Mouse (Mus musculus) forebrain, embryonic 15.5 days (tissue): ENCODE results near the gene Ankrd63. TPM values are rescaled to one million over a fixed set of nuclear protein-coding genes. Genes with fewer than 3 reads are reported as not detected.

ENCODE experiments used
- ATAC-seq: fragments of 200-750 bp; cut with Nextera tagmentation; replicated peaks from 2 replicates; pipeline ENCODE4 v1.8.0; 2017; ENCODE audit warnings: mild to moderate bottlenecking, moderate TSS enrichment, moderate library complexity
- H3K27ac ChIP-seq: fragments of 300-500 bp; sonication (generic); replicated peaks from 2 replicates; pipeline ENCODE4 v1.5.1; 2015; ENCODE audit warnings: mild to moderate bottlenecking, inconsistent platforms
- H3K27me3 ChIP-seq: fragments of 300-500 bp; sonication (generic); 2 replicates; pipeline ENCODE4 v1.6.1; 2015; ENCODE audit warnings: inconsistent platforms
- H3K36me3 ChIP-seq: fragments of 300-500 bp; sonication (generic); 2 replicates; pipeline ENCODE4 v1.6.1; 2015; ENCODE audit warnings: mild to moderate bottlenecking, inconsistent platforms
- H3K4me1 ChIP-seq: fragments of 300-500 bp; sonication (generic); 2 replicates; pipeline ENCODE4 v1.6.1; 2015; ENCODE audit warnings: inconsistent platforms
- H3K4me2 ChIP-seq: fragments of 300-500 bp; sonication (generic); replicated peaks from 2 replicates; pipeline ENCODE4 v1.6.1; 2015; ENCODE audit warnings: mild to moderate bottlenecking, inconsistent platforms
- H3K4me3 ChIP-seq: fragments of 300-500 bp; sonication (generic); 2 replicates; pipeline ENCODE4 v1.5.1; 2015; ENCODE audit warnings: mild to moderate bottlenecking, inconsistent platforms
- H3K9ac ChIP-seq: fragments of 300-500 bp; sonication (generic); replicated peaks from 2 replicates; pipeline ENCODE4 v1.6.1; 2015; ENCODE audit warnings: mild to moderate bottlenecking, inconsistent platforms
- H3K9me3 ChIP-seq: fragments of 300-500 bp; sonication (generic); 2 replicates; pipeline ENCODE4 v1.6.1; 2016; ENCODE audit warnings: inconsistent platforms
- WGBS: fragments of 180-500 bp; shearing (Covaris S2); methylation state at CpG from one replicate; pipeline ENCODE4 v1.1.7; 2015; ENCODE audit warnings: mixed read lengths; 5-methylcytosine and 5-hydroxymethylcytosine counted together
- polyA plus RNA-seq: library from polyadenylated mRNA; unstranded; fragments of >200 nt; fragmentation: Nextera tagmentation; extraction: Ambion mirVana; gene quantifications from 2 replicates; pipeline ENCODE4 v1.2.1, GENCODE M21; 2015

Gene Ankrd63
- polyA plus RNA-seq, 1 experiment from 2014 or later: 0.48 TPM

GRCm38 (mm10) chr2:118716677-118717076 is 12.9 kb upstream of the Ankrd63 start:
- Histone ChIP-seq H3K9me3 (no peaks in the 10 kb centered on the region), H3K36me3 (no peaks in the 10 kb centered on the region), H3K27me3 (peaks cover 8% of the 10 kb centered on the region; the same call in 1 of the 2 replicates), H3K4me2 (no peak overlapping the region), H3K4me3 (no peak overlapping the region), H3K9ac (no peak overlapping the region), H3K27ac (no peak overlapping the region), H3K4me1 (peaks cover 20% of the 10 kb centered on the region)
- WGBS: 89% methylated on average over 5 of the region's 5 CpGs
- ATAC-seq: no peak

DNA sequence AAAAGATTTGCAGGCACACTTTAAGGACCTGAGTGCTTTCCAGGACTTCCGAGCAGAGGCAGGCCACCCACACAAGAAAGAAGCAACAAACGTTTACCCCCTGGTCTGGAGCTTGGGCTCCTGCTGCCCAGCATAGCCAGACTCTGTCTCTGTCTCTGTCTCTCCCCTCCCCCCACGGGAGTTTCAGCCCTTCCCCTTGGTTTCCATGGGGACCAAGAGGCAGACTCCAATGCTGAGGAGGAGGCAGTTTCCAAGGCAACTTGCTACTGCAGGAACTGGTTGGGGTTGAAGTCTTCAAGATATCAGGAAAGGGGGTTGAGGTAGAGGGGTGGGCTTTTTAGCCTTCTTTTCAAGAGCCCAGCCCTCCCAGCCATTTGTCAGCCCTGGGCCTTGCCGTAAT is 10.5 kb upstream of the Ankrd63 start:
- ATAC-seq: peak; percentile 63
- peaks cover 17% of the 10 kb centered on the region for H3K27me3 ChIP-seq
- no peak overlapping the region for H3K4me2 ChIP-seq
- peaks cover 34% of the 10 kb centered on the region for H3K4me1 ChIP-seq
- H3K9ac ChIP-seq: no peak overlapping the region
- no peaks in the 10 kb centered on the region for H3K36me3 ChIP-seq
- WGBS: 33% methylated on average over 4 of the region's 4 CpGs
- peak overlapping the region; percentile 60; the same call in 1 of the 2 replicates for H3K27ac ChIP-seq
- H3K4me3 ChIP-seq: no peak overlapping the region
- H3K9me3 ChIP-seq: no peaks in the 10 kb centered on the region

DNA sequence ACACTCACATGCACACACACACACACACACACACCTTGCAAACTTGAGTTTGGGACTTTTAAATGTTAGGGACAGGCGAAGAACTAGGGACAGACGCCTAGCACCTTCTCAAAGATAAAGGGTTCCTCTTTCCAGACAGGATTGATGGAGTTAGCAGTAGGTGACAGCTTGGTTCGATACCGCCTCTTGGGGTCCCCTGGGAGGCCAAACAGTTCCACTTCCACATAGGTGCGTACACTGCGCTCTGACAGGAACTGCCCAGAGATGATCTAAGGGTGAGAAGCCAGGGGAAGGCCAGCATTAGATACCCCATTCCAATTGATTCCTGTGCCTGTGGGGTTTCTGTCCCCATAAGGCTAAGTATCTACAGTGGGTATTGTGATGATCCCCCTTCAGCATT is 9.9 kb upstream of the Ankrd63 start:
- H3K27me3 ChIP-seq: peaks cover 18% of the 10 kb centered on the region
- WGBS: 89% methylated on average over 6 of the region's 6 CpGs

GRCm38 (mm10) chr2:118711038-118711494 is 7.3 kb upstream of the Ankrd63 start:
- under 1% methylated on average over 36 of the region's 36 CpGs for WGBS
- Histone ChIP-seq H3K36me3 (no peaks in the 10 kb centered on the region), H3K4me1 (peaks cover 34% of the 10 kb centered on the region), H3K27ac (no peak overlapping the region), H3K9ac (peak overlapping the region; percentile 49), H3K4me2 (peak overlapping the region; percentile 98), H3K4me3 (peak overlapping the region; percentile 49), H3K27me3 (peaks cover 38% of the 10 kb centered on the region), H3K9me3 (no peaks in the 10 kb centered on the region)
- peak; percentile 73 for ATAC-seq

More for the DNA sequence above, 9.9 kb upstream of the Ankrd63 start:
- H3K9me3 ChIP-seq: no peaks in the 10 kb centered on the region
- ATAC-seq: no peak
- no peaks in the 10 kb centered on the region for H3K36me3 ChIP-seq
- no peak overlapping the region for H3K9ac ChIP-seq
- H3K4me1 ChIP-seq: peaks cover 34% of the 10 kb centered on the region
- no peak overlapping the region for H3K4me3 ChIP-seq
- no peak overlapping the region for H3K27ac ChIP-seq
- H3K4me2 ChIP-seq: no peak overlapping the region

DNA sequence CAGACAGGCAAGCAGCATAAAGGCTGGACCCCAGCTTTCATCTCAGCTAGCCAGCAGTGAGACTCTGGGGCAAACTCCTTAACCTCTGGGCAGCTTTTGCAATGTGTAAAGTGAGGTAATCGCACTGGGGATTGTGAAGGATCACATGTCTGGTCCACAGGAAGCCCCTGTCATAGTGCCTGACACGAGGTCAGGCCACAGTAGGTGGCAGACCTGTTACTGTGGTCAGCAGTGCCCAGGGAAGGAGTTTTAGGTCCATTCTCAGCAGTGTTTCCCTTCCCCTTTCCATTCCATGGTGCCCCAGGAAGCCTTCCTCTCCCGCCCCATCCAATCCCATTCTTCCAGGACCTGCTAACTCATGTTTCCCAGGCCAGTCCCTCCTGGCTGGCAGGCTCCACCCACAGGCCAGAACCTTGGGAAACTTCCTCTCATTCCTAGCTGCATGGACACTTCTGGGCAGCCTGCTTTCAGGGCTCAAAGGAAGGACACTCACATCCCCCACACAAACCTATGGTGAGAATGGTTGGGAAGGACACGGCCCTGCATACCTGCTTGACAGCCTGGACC is 6.0 kb upstream of the Ankrd63 start:
- H3K27ac ChIP-seq: no peak overlapping the region
- H3K9ac ChIP-seq: no peak overlapping the region
- 47% methylated on average over 4 of the region's 4 CpGs for WGBS
- no peak overlapping the region for H3K4me2 ChIP-seq
- H3K9me3 ChIP-seq: no peaks in the 10 kb centered on the region
- no peak for ATAC-seq
- H3K4me3 ChIP-seq: no peak overlapping the region
- H3K27me3 ChIP-seq: peaks cover 52% of the 10 kb centered on the region
- H3K4me1 ChIP-seq: peaks cover 30% of the 10 kb centered on the region
- no peaks in the 10 kb centered on the region for H3K36me3 ChIP-seq

DNA sequence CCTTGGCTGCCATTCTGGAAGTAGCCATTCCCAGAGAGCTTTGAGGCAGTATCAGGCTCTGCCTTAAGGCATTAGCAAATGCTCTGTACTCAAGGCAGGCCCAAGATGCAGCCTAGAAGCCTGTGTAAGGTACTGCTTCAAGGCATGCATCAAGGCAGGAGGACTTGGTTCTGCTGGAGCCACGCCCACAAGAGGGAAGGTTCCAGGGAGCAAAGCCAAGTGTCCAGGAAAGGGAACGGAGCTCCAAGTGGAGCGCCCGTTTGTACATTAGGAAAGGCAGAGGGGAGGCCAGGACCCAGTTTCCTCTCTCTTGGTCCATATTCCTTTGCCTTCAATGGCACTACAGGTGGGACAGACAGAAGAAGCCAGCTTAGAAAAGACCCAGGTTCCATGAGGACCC is 4.7 kb upstream of the Ankrd63 start:
- no peaks in the 10 kb centered on the region for H3K36me3 ChIP-seq
- H3K27me3 ChIP-seq: peaks cover 64% of the 10 kb centered on the region
- no peak overlapping the region for H3K9ac ChIP-seq
- H3K4me1 ChIP-seq: peaks cover 33% of the 10 kb centered on the region
- no peak for ATAC-seq
- no peak overlapping the region for H3K4me2 ChIP-seq
- no peak overlapping the region for H3K27ac ChIP-seq
- H3K9me3 ChIP-seq: no peaks in the 10 kb centered on the region
- 70% methylated on average over 4 of the region's 4 CpGs for WGBS
- H3K4me3 ChIP-seq: no peak overlapping the region

DNA sequence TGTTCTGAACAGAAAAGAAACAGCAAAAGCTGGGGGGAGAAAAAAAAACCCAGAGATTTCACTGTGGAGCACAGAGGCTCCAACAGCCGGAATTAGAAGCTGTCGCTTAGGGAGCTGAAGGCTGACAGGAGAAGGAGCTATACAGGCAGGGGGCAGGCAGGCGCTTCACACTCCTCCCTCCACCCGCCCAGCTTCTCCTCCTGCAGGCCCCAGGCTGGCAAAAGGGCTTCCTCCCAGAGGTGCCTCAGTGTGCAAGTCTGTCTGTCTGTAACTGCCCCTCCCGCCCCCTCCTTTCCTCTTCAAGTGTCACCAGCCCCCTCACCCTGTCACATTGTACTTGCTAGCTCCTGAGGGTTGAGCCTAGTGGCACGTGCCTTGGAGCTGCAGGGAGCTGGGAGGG is 2.7 kb upstream of the Ankrd63 start:
- Histone ChIP-seq H3K9ac (no peak overlapping the region), H3K27me3 (peaks cover 74% of the 10 kb centered on the region), H3K4me2 (no peak overlapping the region), H3K4me1 (peaks cover 38% of the 10 kb centered on the region), H3K4me3 (no peak overlapping the region), H3K36me3 (no peaks in the 10 kb centered on the region), H3K9me3 (no peaks in the 10 kb centered on the region), H3K27ac (no peak overlapping the region)
- WGBS: 5% methylated on average over 6 of the region's 6 CpGs
- no peak for ATAC-seq

- Histone ChIP-seq H3K9me3 (no peaks in the 10 kb centered on the region), H3K27ac (no peak overlapping the region), H3K9ac (peak overlapping the region; percentile 39), H3K4me2 (peak overlapping the region; percentile 75), H3K4me3 (peak overlapping the region; percentile 39), H3K27me3 (peaks cover 87% of the 10 kb centered on the region), H3K36me3 (no peaks in the 10 kb centered on the region), H3K4me1 (peaks cover 40% of the 10 kb centered on the region)
- WGBS: under 1% methylated on average over 92 of the region's 93 CpGs
- ATAC-seq: peak; percentile 18
These were observed 641 bp downstream of the Ankrd63 start for GRCm38 (mm10) chr2:118702883-118703761.

GRCm38 (mm10) chr2:118701971-118702882 is 1.5 kb downstream of the Ankrd63 start:
- peaks cover 40% of the 10 kb centered on the region for H3K4me1 ChIP-seq
- no peaks in the 10 kb centered on the region for H3K36me3 ChIP-seq
- peak overlapping the region; percentile 16; the same call in 1 of the 2 replicates for H3K9ac ChIP-seq
- no peak; the same call in 1 of the 2 replicates for ATAC-seq
- no peaks in the 10 kb centered on the region for H3K9me3 ChIP-seq
- H3K4me2 ChIP-seq: peak overlapping the region; percentile 75
- WGBS: 3% methylated on average over 51 of the region's 51 CpGs
- peaks cover 81% of the 10 kb centered on the region for H3K27me3 ChIP-seq
- H3K27ac ChIP-seq: no peak overlapping the region
- H3K4me3 ChIP-seq: peak overlapping the region; percentile 39

DNA sequence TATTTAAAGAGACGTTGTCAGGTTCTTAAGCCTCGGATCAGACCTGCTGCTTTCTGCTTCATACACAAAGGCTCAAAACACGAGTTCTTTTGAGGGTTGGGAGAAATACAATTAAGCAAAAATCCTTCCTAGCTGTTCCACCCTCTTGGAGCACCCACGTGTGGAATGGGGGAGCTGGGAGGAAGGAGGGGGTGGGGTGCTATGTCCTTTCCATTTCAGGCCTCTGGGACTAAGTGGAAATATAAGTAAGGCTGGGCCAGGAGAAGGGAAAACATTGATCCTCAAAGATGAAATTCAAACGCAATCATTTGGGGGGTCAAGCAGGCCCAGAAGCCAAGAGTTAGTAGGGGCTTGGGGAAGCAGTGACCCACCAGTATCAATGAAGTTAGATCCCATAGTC is 2.6 kb downstream of the Ankrd63 start:
- Histone ChIP-seq H3K4me1 (peaks cover 42% of the 10 kb centered on the region), H3K27me3 (peaks cover 75% of the 10 kb centered on the region), H3K36me3 (no peaks in the 10 kb centered on the region), H3K4me3 (no peak overlapping the region), H3K27ac (no peak overlapping the region), H3K4me2 (no peak overlapping the region), H3K9me3 (no peaks in the 10 kb centered on the region), H3K9ac (no peak overlapping the region)
- no peak for ATAC-seq
- WGBS: 6% methylated on average over 5 of the region's 5 CpGs

GRCm38 (mm10) chr2:118700179-118701062 is 3.3 kb downstream of the Ankrd63 start:
- Histone ChIP-seq H3K27me3 (peaks cover 68% of the 10 kb centered on the region), H3K36me3 (no peaks in the 10 kb centered on the region), H3K9ac (no peak overlapping the region), H3K4me2 (peak overlapping the region; percentile 33), H3K4me1 (peaks cover 42% of the 10 kb centered on the region), H3K9me3 (no peaks in the 10 kb centered on the region), H3K4me3 (peak overlapping the region; percentile 12; the same call in 1 of the 2 replicates), H3K27ac (no peak overlapping the region)
- no peak for ATAC-seq
- 2% methylated on average over 32 of the region's 32 CpGs for WGBS
